Mouse (Mus musculus) neural tube, embryonic 15.5 days (tissue): ENCODE measurements around the gene Bicra. TPM values are rescaled to one million over a fixed set of nuclear protein-coding genes. Genes with fewer than 3 reads are reported as not detected.

ENCODE experiments used
- ATAC-seq: fragments of 200-750 bp; cut with Nextera tagmentation; 2 replicates; pipeline ENCODE4 v1.8.0; 2017; ENCODE audit warnings: mild to moderate bottlenecking, moderate TSS enrichment, moderate library complexity; ENCODE audit not compliant: low FRiP score
- H3K27ac ChIP-seq: fragments of 300-500 bp; sonication (generic); replicated peaks from 2 replicates; pipeline ENCODE4 v1.5.1; 2015; ENCODE audit warnings: mild to moderate bottlenecking, inconsistent platforms
- H3K27me3 ChIP-seq: fragments of 300-500 bp; sonication (generic); replicated peaks from 2 replicates; pipeline ENCODE4 v1.6.1; 2015; ENCODE audit warnings: inconsistent platforms
- H3K36me3 ChIP-seq: fragments of 300-500 bp; sonication (generic); 2 replicates; pipeline ENCODE4 v1.6.1; 2015; ENCODE audit warnings: inconsistent platforms
- H3K4me1 ChIP-seq: fragments of 300-500 bp; sonication (generic); 2 replicates; pipeline ENCODE4 v1.6.1; 2015; ENCODE audit warnings: inconsistent platforms
- H3K4me2 ChIP-seq: fragments of 300-500 bp; sonication (generic); 2 replicates; pipeline ENCODE4 v1.6.1; 2015; ENCODE audit warnings: inconsistent platforms, mild to moderate bottlenecking, moderate library complexity
- H3K4me3 ChIP-seq: fragments of 300-500 bp; sonication (generic); replicated peaks from 2 replicates; pipeline ENCODE4 v1.5.1; 2015; ENCODE audit warnings: mild to moderate bottlenecking, inconsistent platforms
- H3K9ac ChIP-seq: fragments of 300-500 bp; sonication (generic); replicated peaks from 2 replicates; pipeline ENCODE4 v1.6.1; 2015; ENCODE audit warnings: mild to moderate bottlenecking, inconsistent platforms
- H3K9me3 ChIP-seq: fragments of 300-500 bp; sonication (generic); replicated peaks from 2 replicates; pipeline ENCODE4 v1.6.1; 2016; ENCODE audit warnings: inconsistent platforms
- WGBS: fragments of 180-500 bp; shearing (Covaris S2); methylation state at CpG from one replicate; pipeline ENCODE4 v1.1.7; 2015; ENCODE audit warnings: mixed read lengths; 5-methylcytosine and 5-hydroxymethylcytosine counted together
- polyA plus RNA-seq: library from polyadenylated mRNA; unstranded; fragments of >200 nt; fragmentation: Nextera tagmentation; extraction: Ambion mirVana; gene quantifications from 2 replicates; pipeline ENCODE4 v1.2.1, GENCODE M21; 2015

The Bicra gene
- polyA plus RNA-seq, 1 experiment from 2014 or later = 6.6 TPM

- H3K36me3 ChIP-seq = no peaks in the 10 kb centered on the region
- peak overlapping the region; percentile 75 for H3K4me3 ChIP-seq
- H3K27ac ChIP-seq = peak overlapping the region; percentile 99
- 0% methylated on average over 46 of the region's 46 CpGs for WGBS
- peak overlapping the region; percentile 76 for H3K4me2 ChIP-seq
- H3K27me3 ChIP-seq = no peaks in the 10 kb centered on the region
- H3K9me3 ChIP-seq = no peaks in the 10 kb centered on the region
- H3K4me1 ChIP-seq = peaks cover 66% of the 10 kb centered on the region
- peak; percentile 30 for ATAC-seq
- H3K9ac ChIP-seq = peak overlapping the region; percentile 96
Observed at GRCm38 (mm10) chr7:16046481-16047337, 1.0 kb downstream of the Bicra start.

GRCm38 (mm10) chr7:16046101-16046480 lies 1.6 kb downstream of the Bicra start:
- H3K36me3 ChIP-seq = no peaks in the 10 kb centered on the region
- H3K27me3 ChIP-seq = no peaks in the 10 kb centered on the region
- H3K9me3 ChIP-seq = no peaks in the 10 kb centered on the region
- H3K4me1 ChIP-seq = peaks cover 63% of the 10 kb centered on the region
- peak overlapping the region; percentile 76 for H3K4me2 ChIP-seq
- 0% methylated on average over 7 of the region's 7 CpGs for WGBS
- ATAC-seq = 0 out of 2 replicates have a peak, but pooled peaks have one; percentile 2
- peak overlapping the region; percentile 99 for H3K27ac ChIP-seq
- peak overlapping the region; percentile 96 for H3K9ac ChIP-seq
- peak overlapping the region; percentile 75 for H3K4me3 ChIP-seq

- no peaks in the 10 kb centered on the region for H3K27me3 ChIP-seq
- ATAC-seq = no peak
- peaks cover 61% of the 10 kb centered on the region for H3K4me1 ChIP-seq
- WGBS = 60% methylated on average over 2 of the region's 2 CpGs
- H3K9me3 ChIP-seq = no peaks in the 10 kb centered on the region
- peak overlapping the region; percentile 99 for H3K27ac ChIP-seq
- H3K4me3 ChIP-seq = peak overlapping the region; percentile 75
- peak overlapping the region; percentile 96; the same call in 1 of the 2 replicates for H3K9ac ChIP-seq
- H3K36me3 ChIP-seq = no peaks in the 10 kb centered on the region
- H3K4me2 ChIP-seq = peak overlapping the region; percentile 76
Observed at GRCm38 (mm10) chr7:16045538-16045937, 2.2 kb downstream of the Bicra start.

GRCm38 (mm10) chr7:16044531-16044930 lies 3.2 kb downstream of the Bicra start:
- WGBS = 45% methylated on average over 5 of the region's 5 CpGs
- no peak for ATAC-seq
- peak overlapping the region; percentile 76 for H3K4me2 ChIP-seq
- peak overlapping the region; percentile 48 for H3K27ac ChIP-seq
- no peaks in the 10 kb centered on the region for H3K27me3 ChIP-seq
- H3K9me3 ChIP-seq = no peaks in the 10 kb centered on the region
- H3K36me3 ChIP-seq = no peaks in the 10 kb centered on the region
- peaks cover 51% of the 10 kb centered on the region for H3K4me1 ChIP-seq
- peak overlapping the region; percentile 75; the same call in 1 of the 2 replicates for H3K4me3 ChIP-seq
- peak overlapping the region; percentile 28; the same call in 1 of the 2 replicates for H3K9ac ChIP-seq

- Histone ChIP-seq H3K9me3 (no peaks in the 10 kb centered on the region), H3K27ac (peak overlapping the region; percentile 48), H3K4me3 (peak overlapping the region; percentile 75; the same call in 1 of the 2 replicates), H3K27me3 (no peaks in the 10 kb centered on the region), H3K4me1 (peaks cover 45% of the 10 kb centered on the region), H3K9ac (no peak overlapping the region), H3K4me2 (peak overlapping the region; percentile 17), H3K36me3 (no peaks in the 10 kb centered on the region)
- ATAC-seq = no peak
- 10% methylated on average over 3 of the region's 3 CpGs for WGBS
Observed at GRCm38 (mm10) chr7:16043861-16044435, 3.8 kb downstream of the Bicra start.

GRCm38 (mm10) chr7:16042850-16043775 lies 4.6 kb downstream of the Bicra start:
- peaks cover 43% of the 10 kb centered on the region for H3K4me1 ChIP-seq
- H3K9ac ChIP-seq = no peak overlapping the region
- no peak overlapping the region for H3K4me2 ChIP-seq
- 80% methylated on average over 10 of the region's 10 CpGs for WGBS
- no peaks in the 10 kb centered on the region for H3K9me3 ChIP-seq
- H3K27me3 ChIP-seq = no peaks in the 10 kb centered on the region
- no peak overlapping the region for H3K27ac ChIP-seq
- ATAC-seq = no peak
- no peak overlapping the region for H3K4me3 ChIP-seq
- no peaks in the 10 kb centered on the region for H3K36me3 ChIP-seq

GRCm38 (mm10) chr7:16041208-16041607 lies 6.5 kb downstream of the Bicra start:
- Histone ChIP-seq H3K27ac (no peak overlapping the region), H3K9ac (no peak overlapping the region), H3K4me1 (peaks cover 41% of the 10 kb centered on the region), H3K4me3 (no peak overlapping the region), H3K27me3 (no peaks in the 10 kb centered on the region), H3K36me3 (no peaks in the 10 kb centered on the region), H3K9me3 (no peaks in the 10 kb centered on the region), H3K4me2 (no peak overlapping the region)
- 85% methylated on average over 2 of the region's 2 CpGs for whole genome bisulfite sequencing
- no peak for ATAC-seq

- Histone ChIP-seq H3K4me3 (no peak overlapping the region), H3K4me2 (no peak overlapping the region), H3K9me3 (no peaks in the 10 kb centered on the region), H3K9ac (no peak overlapping the region), H3K4me1 (peaks cover 23% of the 10 kb centered on the region), H3K27me3 (no peaks in the 10 kb centered on the region), H3K27ac (no peak overlapping the region), H3K36me3 (no peaks in the 10 kb centered on the region)
- WGBS = 94% methylated on average over 5 of the region's 5 CpGs
- no peak for ATAC-seq
Observed at GRCm38 (mm10) chr7:16039363-16039762, 8.4 kb downstream of the Bicra start.

- H3K27ac ChIP-seq = no peak overlapping the region
- H3K9me3 ChIP-seq = no peaks in the 10 kb centered on the region
- no peaks in the 10 kb centered on the region for H3K36me3 ChIP-seq
- no peak overlapping the region for H3K9ac ChIP-seq
- WGBS = 95% methylated on average over 6 of the region's 6 CpGs
- H3K4me2 ChIP-seq = no peak overlapping the region
- no peaks in the 10 kb centered on the region for H3K27me3 ChIP-seq
- H3K4me1 ChIP-seq = no peaks in the 10 kb centered on the region; the same call in 1 of the 2 replicates
- 0 out of 2 replicates have a peak, but pooled peaks have one; percentile 25 for ATAC-seq
- no peak overlapping the region for H3K4me3 ChIP-seq
Observed at GRCm38 (mm10) chr7:16036972-16037371, 10.7 kb downstream of the Bicra start.

- 99% methylated on average over 8 of the region's 8 CpGs for WGBS
- no peak for ATAC-seq
- Histone ChIP-seq H3K4me1 (peaks cover 4% of the 10 kb centered on the region; the same call in 1 of the 2 replicates), H3K36me3 (no peaks in the 10 kb centered on the region), H3K4me2 (no peak overlapping the region), H3K9me3 (no peaks in the 10 kb centered on the region), H3K4me3 (no peak overlapping the region), H3K27ac (no peak overlapping the region), H3K9ac (no peak overlapping the region), H3K27me3 (no peaks in the 10 kb centered on the region)
Observed at GRCm38 (mm10) chr7:16033580-16034461, 13.9 kb downstream of the Bicra start.
